Mouse (Mus musculus) kidney, embryonic 15.5 days (tissue): Measurements from ENCODE around the gene A430005L14Rik. TPM values are rescaled to one million over a fixed set of nuclear protein-coding genes. Genes with fewer than 3 reads are reported as not detected.
A peak's percentile ranks its signal among the peaks of the same experiment; 100 is the strongest.

Experiments used
- ATAC-seq: fragments of 200-750 bp; cut with Nextera tagmentation; replicated peaks from 2 replicates; pipeline ENCODE4 v1.8.0; 2017; ENCODE audit warnings: moderate TSS enrichment; ENCODE audit not compliant: low FRiP score
- H3K27ac ChIP-seq: fragments of 300-500 bp; sonication (generic); 2 replicates; pipeline ENCODE4 v1.5.1; 2015; ENCODE audit warnings: mild to moderate bottlenecking, inconsistent platforms
- H3K27me3 ChIP-seq: fragments of 300-500 bp; sonication (generic); 2 replicates; pipeline ENCODE4 v1.6.1; 2015; ENCODE audit warnings: inconsistent platforms
- H3K36me3 ChIP-seq: fragments of 300-500 bp; sonication (generic); 2 replicates; pipeline ENCODE4 v1.6.1; 2015; ENCODE audit warnings: inconsistent platforms
- H3K4me1 ChIP-seq: fragments of 300-500 bp; sonication (generic); 2 replicates; pipeline ENCODE4 v1.6.1; 2015; ENCODE audit warnings: inconsistent platforms
- H3K4me2 ChIP-seq: fragments of 300-500 bp; sonication (generic); 2 replicates; pipeline ENCODE4 v1.6.1; 2015; ENCODE audit warnings: moderate library complexity, mild to moderate bottlenecking, inconsistent platforms
- H3K4me3 ChIP-seq: fragments of 300-500 bp; sonication (generic); replicated peaks from 2 replicates; pipeline ENCODE4 v1.5.1; 2015; ENCODE audit warnings: mild to moderate bottlenecking, inconsistent platforms
- H3K9ac ChIP-seq: fragments of 300-500 bp; sonication (generic); 2 replicates; pipeline ENCODE4 v1.6.1; 2015; ENCODE audit warnings: mild to moderate bottlenecking, inconsistent platforms
- H3K9me3 ChIP-seq: fragments of 300-500 bp; sonication (generic); replicated peaks from 2 replicates; pipeline ENCODE4 v1.6.1; 2016; ENCODE audit warnings: inconsistent platforms
- WGBS: fragments of 180-500 bp; shearing (Covaris S2); methylation state at CpG from one replicate; pipeline ENCODE4 v1.1.7; 2015; ENCODE audit warnings: mixed read lengths; 5-methylcytosine and 5-hydroxymethylcytosine counted together
- polyA plus RNA-seq: library from polyadenylated mRNA; unstranded; fragments of >200 nt; fragmentation: Nextera tagmentation; extraction: Ambion mirVana; gene quantifications from 2 replicates; pipeline ENCODE4 v1.2.1, GENCODE M21; 2015

A430005L14Rik gene
- polyA plus RNA-seq, 1 experiment from 2014 or later, result 88.3 TPM

DNA sequence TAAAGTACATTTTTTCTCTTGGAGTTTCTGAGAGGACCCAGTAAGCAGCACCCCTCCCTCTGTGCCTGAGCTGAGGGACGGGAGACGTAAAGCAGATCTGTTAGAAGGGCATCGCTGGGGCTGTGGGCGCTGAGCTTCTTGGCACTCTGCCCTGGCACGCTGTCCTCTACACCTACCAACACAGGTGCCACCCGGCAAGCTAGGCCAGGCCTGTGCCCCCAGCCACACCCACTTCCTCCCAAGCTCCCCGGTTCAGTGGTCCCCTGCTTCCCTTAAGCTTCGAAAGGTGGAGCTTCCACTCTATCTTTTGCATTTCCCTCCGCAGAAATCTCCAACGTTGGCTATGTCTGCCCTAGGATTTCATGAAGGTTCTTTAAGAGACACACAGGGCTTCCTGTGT is 22.2 kb downstream of the A430005L14Rik start:
- Histone ChIP-seq H3K4me3 (no peak overlapping the region), H3K36me3 (peaks cover 56% of the 10 kb centered on the region), H3K4me1 (peaks cover 14% of the 10 kb centered on the region), H3K4me2 (no peak overlapping the region), H3K27me3 (no peaks in the 10 kb centered on the region), H3K9me3 (no peaks in the 10 kb centered on the region), H3K9ac (no peak overlapping the region), H3K27ac (no peak overlapping the region)
- ATAC-seq, result no peak
- 88% methylated on average over 10 of the region's 10 CpGs for WGBS

- H3K27ac ChIP-seq, result no peak overlapping the region
- H3K9ac ChIP-seq, result no peak overlapping the region
- H3K27me3 ChIP-seq, result no peaks in the 10 kb centered on the region
- H3K36me3 ChIP-seq, result peaks cover 69% of the 10 kb centered on the region
- H3K4me2 ChIP-seq, result no peak overlapping the region
- ATAC-seq, result no peak
- H3K9me3 ChIP-seq, result no peaks in the 10 kb centered on the region
- H3K4me1 ChIP-seq, result peaks cover 13% of the 10 kb centered on the region
- 91% methylated on average over 11 of the region's 11 CpGs for WGBS
- no peak overlapping the region for H3K4me3 ChIP-seq
These were observed 23.4 kb downstream of the A430005L14Rik start for GRCm38 (mm10) chr4:153980470-153980869.

DNA sequence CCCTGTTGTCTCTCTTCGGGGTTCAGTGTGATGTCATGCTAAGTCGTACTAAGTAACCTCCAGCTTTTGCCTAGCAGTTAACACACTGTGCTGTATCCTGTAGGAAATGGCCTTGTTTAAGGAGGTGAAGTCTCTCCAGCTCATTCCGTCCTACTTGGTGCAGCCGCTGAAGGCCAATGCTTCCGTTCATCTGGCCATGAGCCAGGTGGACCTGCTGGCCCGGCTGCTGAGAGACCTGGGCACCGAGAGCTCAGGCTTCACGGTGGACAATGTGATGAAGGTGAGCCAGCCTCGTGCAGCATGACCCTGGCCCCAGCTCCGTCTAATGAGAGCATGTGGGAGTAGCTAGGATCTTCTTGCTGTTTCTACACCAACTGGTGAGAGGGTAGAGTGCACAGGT is 35.7 kb downstream of the A430005L14Rik start:
- 88% methylated on average over 10 of the region's 10 CpGs for WGBS
- Histone ChIP-seq H3K9ac (no peak overlapping the region), H3K4me3 (no peak overlapping the region), H3K36me3 (peaks cover 94% of the 10 kb centered on the region), H3K4me2 (no peak overlapping the region), H3K27me3 (no peaks in the 10 kb centered on the region), H3K4me1 (no peaks in the 10 kb centered on the region), H3K9me3 (no peaks in the 10 kb centered on the region), H3K27ac (no peak overlapping the region)
- no peak for ATAC-seq

DNA sequence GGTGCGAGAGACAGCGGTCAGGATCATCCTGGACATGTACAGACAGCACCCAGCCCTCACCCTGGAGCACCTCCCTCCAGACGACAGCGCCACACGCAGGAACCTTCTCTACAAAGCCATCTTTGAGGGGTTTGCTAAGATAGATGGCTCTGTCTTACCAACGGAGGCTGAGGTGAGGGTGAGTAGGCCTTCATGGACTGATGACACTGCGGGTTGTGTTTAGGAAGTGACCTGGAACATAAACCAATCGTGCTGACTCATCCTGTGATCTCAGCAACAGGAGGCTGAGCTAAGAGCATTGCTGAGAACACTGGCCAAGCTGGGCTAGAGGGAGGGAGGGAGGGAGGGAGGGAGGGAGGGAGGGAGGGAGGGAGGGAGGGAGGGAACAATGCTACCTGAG is 36.5 kb downstream of the A430005L14Rik start:
- H3K9me3 ChIP-seq, result no peaks in the 10 kb centered on the region
- H3K4me1 ChIP-seq, result no peaks in the 10 kb centered on the region
- no peak overlapping the region for H3K9ac ChIP-seq
- 91% methylated on average over 8 of the region's 8 CpGs for WGBS
- H3K4me3 ChIP-seq, result no peak overlapping the region
- peaks cover 94% of the 10 kb centered on the region for H3K36me3 ChIP-seq
- H3K27ac ChIP-seq, result no peak overlapping the region
- no peak overlapping the region for H3K4me2 ChIP-seq
- no peak for ATAC-seq
- no peaks in the 10 kb centered on the region for H3K27me3 ChIP-seq

DNA sequence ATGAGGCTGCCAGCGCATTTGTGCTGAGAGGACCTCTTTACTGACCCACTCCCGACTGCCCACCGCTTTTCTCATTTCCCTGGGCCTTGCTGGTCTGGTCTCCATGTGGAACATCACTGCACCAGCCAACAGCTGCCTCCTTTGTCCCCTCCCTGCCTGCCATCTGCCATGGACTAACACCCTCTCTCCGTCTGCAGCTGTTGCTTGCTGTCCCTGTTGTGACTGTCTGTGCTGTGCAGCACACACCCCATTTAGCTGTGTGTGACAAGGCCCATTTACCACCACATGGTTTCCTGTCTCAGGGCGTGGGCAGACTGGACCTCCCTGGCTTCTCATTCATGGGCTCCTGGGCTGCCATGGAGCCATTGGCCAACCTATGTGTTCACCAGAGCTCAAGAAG is 48.5 kb downstream of the A430005L14Rik start:
- Histone ChIP-seq H3K4me3 (no peak overlapping the region), H3K27ac (no peak overlapping the region), H3K36me3 (peaks cover 56% of the 10 kb centered on the region), H3K27me3 (no peaks in the 10 kb centered on the region), H3K4me2 (no peak overlapping the region), H3K9ac (no peak overlapping the region), H3K4me1 (no peaks in the 10 kb centered on the region), H3K9me3 (no peaks in the 10 kb centered on the region)
- WGBS, result 92% methylated on average over 5 of the region's 5 CpGs
- ATAC-seq, result no peak

DNA sequence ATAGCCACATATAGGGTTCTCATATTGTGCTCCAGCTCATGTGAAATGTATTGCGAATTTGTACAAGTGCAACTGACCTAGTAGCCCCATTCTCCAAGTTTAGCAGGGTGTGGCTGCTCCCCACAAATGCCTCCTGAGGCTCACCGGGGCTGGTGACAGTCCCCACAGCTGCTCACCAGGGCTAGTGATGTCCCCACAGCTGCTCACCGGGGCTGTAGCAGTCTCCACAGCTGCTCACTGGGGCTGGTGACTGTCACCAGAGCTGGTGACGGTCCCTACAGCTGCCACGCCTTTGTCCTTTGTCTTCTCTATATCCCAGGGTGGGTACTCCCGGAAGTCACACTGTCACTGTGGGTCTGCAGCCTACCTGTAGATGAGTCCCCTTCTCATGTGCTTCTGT is 49.2 kb downstream of the A430005L14Rik start:
- Histone ChIP-seq H3K27ac (no peak overlapping the region), H3K27me3 (no peaks in the 10 kb centered on the region), H3K9ac (no peak overlapping the region), H3K9me3 (no peaks in the 10 kb centered on the region), H3K4me3 (no peak overlapping the region), H3K4me2 (no peak overlapping the region), H3K4me1 (peaks cover 5% of the 10 kb centered on the region), H3K36me3 (peaks cover 56% of the 10 kb centered on the region)
- ATAC-seq, result no peak
- 89% methylated on average over 6 of the region's 6 CpGs for WGBS

- no peak overlapping the region for H3K9ac ChIP-seq
- H3K36me3 ChIP-seq, result peaks cover 48% of the 10 kb centered on the region
- no peak overlapping the region for H3K4me2 ChIP-seq
- H3K9me3 ChIP-seq, result no peaks in the 10 kb centered on the region
- peaks cover 10% of the 10 kb centered on the region for H3K4me1 ChIP-seq
- no peak for ATAC-seq
- H3K4me3 ChIP-seq, result no peak overlapping the region
- no peaks in the 10 kb centered on the region for H3K27me3 ChIP-seq
- no peak overlapping the region for H3K27ac ChIP-seq
- 81% methylated on average over 4 of the region's 4 CpGs for WGBS
These were observed 50.7 kb downstream of the A430005L14Rik start for GRCm38 (mm10) chr4:154007759-154008158.

DNA sequence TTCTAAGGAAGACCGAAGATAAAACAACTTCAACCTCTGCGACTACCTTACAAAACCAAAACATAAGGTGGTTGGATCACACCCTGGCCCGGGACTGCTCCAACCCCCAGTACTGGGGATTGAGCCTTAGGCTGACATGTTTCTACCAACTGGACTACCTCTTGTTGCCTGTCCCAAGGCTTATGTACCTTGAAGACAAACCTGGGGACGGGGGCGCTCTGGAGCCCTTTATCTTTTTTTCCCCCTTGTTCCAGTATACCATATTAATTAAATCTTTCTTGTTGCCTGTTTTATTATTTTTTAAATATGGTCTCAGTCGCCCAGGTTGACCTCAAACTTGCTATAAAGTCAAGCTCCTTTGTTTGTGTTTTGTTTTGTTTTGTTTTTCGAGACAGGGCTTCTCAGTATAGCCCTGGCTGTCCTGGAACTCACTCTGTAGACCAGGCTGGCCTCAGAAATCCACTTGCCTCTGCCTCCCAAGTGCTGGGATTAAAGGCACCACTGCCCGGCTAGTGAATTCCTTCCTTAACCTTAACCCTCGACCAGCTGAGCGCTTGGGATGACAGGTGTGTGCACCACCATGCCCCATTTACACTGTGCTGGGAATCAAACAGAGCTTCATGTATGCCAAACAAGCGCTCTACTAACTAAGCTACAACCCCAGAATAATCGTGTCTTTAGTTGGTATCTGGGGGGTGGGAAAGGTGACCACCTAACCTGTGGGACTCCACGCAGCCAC is 54.0 kb downstream of the A430005L14Rik start:
- peak; percentile 72 for ATAC-seq
- peaks cover 30% of the 10 kb centered on the region for H3K4me1 ChIP-seq
- H3K9me3 ChIP-seq, result no peaks in the 10 kb centered on the region
- H3K4me3 ChIP-seq, result peak overlapping the region; percentile 100
- H3K9ac ChIP-seq, result peak overlapping the region; percentile 96
- peak overlapping the region; percentile 95 for H3K4me2 ChIP-seq
- peaks cover 37% of the 10 kb centered on the region for H3K36me3 ChIP-seq
- no peaks in the 10 kb centered on the region for H3K27me3 ChIP-seq
- H3K27ac ChIP-seq, result peak overlapping the region; percentile 14; the same call in 1 of the 2 replicates
- 27% methylated on average over 13 of the region's 13 CpGs for WGBS

Other genes starting within 250 kb of the A430005L14Rik start
- gene Dffb, start 17.9 kb downstream of the A430005L14Rik start, polyA plus RNA-seq, result 12.6 and 13.8 TPM in 2 replicates
- 15.8 and 16.7 TPM in 2 replicates for gene Cep104, start 18.0 kb downstream of the A430005L14Rik start, polyA plus RNA-seq
- 21.9 and 23.0 TPM in 2 replicates for gene Lrrc47, start 54.5 kb downstream of the A430005L14Rik start, polyA plus RNA-seq
- 51.8 and 61.1 TPM in 2 replicates for gene Smim1, start 69.0 kb downstream of the A430005L14Rik start, polyA plus RNA-seq
- gene Ccdc27, start 85.4 kb downstream of the A430005L14Rik start, polyA plus RNA-seq, result 0.08 and 0.17 TPM in 2 replicates
- gene Trp73, start 183.0 kb downstream of the A430005L14Rik start, polyA plus RNA-seq, result 0.23 and 0.31 TPM in 2 replicates
- gene Wrap73, start 185.1 kb downstream of the A430005L14Rik start, polyA plus RNA-seq, result 39.7 and 42.1 TPM in 2 replicates
- 118 TPM in 2 replicates for gene Tprgl, start 203.4 kb downstream of the A430005L14Rik start, polyA plus RNA-seq
- gene Megf6, start 213.5 kb downstream of the A430005L14Rik start, polyA plus RNA-seq, result 10.8 and 14.2 TPM in 2 replicates